Mouse (Mus musculus): ENCODE measurements at regions not wholly inside any gene's neighbourhood (a gene's known extent, or its start where the extent isn't known, plus 50 kb on each side); places are given as distances from the start of the nearest gene placed in this dataset.

DNA sequence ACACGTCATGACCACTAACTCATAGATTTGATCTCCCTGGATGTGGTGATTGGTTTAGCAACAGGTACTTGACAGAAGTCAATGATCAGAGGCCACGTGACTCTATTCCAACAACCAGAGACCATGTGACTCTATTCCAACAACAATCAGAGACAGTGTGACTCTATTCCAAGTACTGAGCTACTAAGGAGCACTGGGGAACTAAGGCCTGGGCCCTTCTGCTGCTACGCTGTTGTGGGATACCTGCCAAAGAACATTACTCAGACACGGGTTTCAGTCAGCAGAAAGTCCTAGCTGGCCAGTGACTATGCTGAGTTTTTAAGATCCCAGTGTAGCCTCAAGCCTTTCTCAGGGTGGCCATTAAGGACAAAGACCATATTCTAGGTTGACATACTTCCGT, 66.3 kb upstream of the Smndc1 start:
- Histone ChIP-seq H3K36me3 (ENCODE audit: control insufficient read depth in 1 of 2, insufficient read depth in 2 of 2, low read length in 2 of 2) (peaks cover 0 to 3% of the 10 kb centered on the region in 2 experiments; a peak in 1 of 4 replicates), H3K27ac (ENCODE audit: control insufficient read depth, low read depth, low read length) (no peak overlapping the region), H3K4me1 (ENCODE audit: control insufficient read depth in 1 of 2, insufficient read depth in 2 of 2, low read length in 2 of 2) (0 out of 4 replicates have a peak, but pooled peaks cover 0 to 8% of the 10 kb centered on the region in 2 experiments), H3K79me2 (ENCODE audit: control insufficient read depth, insufficient read depth, low read length, poor library complexity) (no peaks in the 10 kb centered on the region), H3K27me3 (ENCODE audit: control insufficient read depth in 1 of 2, insufficient read depth in 2 of 2, low read length in 2 of 2) (no peaks in the 10 kb centered on the region; a peak in 1 of 4 replicates), H3K9ac (ENCODE audit: control insufficient read depth, low read depth, low read length, poor library complexity, severe bottlenecking) (no peak overlapping the region), H3K4me3 (ENCODE audit: control insufficient read depth in 1 of 2, insufficient read depth in 1 of 2, low read depth in 2 of 2, low read length in 2 of 2) (no peak overlapping the region), H3K9me3 (replicated peaks; ENCODE audit: insufficient read depth, low read length) (no peaks in the 10 kb centered on the region)
- DNase-seq (ENCODE audit: low read depth, low spot score) = no peak
- no peak for TF ChIP-seq MAFK (IDR thresholded peaks at IDR 0.05; ENCODE audit: borderline replicate concordance, low read depth, low read length)
- TF ChIP-seq MXI1 (IDR thresholded peaks at IDR 0.05; ENCODE audit: low read depth, low read length) = no peak
- no peak for TF ChIP-seq ELF1 (IDR thresholded peaks at IDR 0.05; ENCODE audit: low read depth, low read length)
- TF ChIP-seq GABPA (IDR thresholded peaks at IDR 0.05; ENCODE audit: low read depth, low read length) = no peak
- peak; percentile 28; the same call in 1 of the 2 replicates for TF ChIP-seq USF1 (IDR thresholded peaks at IDR 0.05; ENCODE audit: low read depth, low read length)
- TF ChIP-seq MAX (IDR thresholded peaks at IDR 0.05; ENCODE audit: low read length) = 0 out of 2 replicates have a peak, but pooled peaks have one; percentile 20
- no peak for TF ChIP-seq SMC3 (IDR thresholded peaks at IDR 0.05; ENCODE audit: low read depth, low read length)

DNA sequence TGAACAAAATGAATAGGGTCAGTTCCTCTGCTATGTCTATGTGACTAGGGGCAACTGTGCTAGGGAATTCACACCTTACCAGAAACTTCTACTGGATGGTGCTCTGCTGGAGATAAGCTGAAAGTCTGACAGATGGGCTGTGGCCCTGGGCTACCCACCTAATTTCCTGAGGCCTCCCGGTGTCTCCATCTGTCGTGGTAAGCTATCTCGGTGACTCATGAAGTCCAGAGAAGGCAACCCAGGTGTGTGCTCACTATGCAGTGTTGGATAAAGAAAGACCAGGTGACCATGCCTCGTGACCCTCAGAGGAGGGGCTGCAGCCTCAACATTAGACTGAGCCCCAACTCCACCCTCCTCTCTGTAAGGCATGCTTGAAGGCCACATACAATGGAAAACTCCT, 64.2 kb upstream of the Smndc1 start:
- no peak for TF ChIP-seq HCFC1 (IDR thresholded peaks at IDR 0.05; ENCODE audit: low read depth, low read length)
- no peak for TF ChIP-seq JUND (IDR thresholded peaks at IDR 0.05; ENCODE audit: low read depth, low read length)
- no peak for TF ChIP-seq NELFE (IDR thresholded peaks at IDR 0.05; ENCODE audit: low read depth, low read length)
- no peak for TF ChIP-seq SIN3A (IDR thresholded peaks at IDR 0.05; ENCODE audit: low read length)
- TF ChIP-seq CHD1 (IDR thresholded peaks at IDR 0.05; ENCODE audit: low read depth, low read length) = no peak
- no peak for TF ChIP-seq NRF1 (IDR thresholded peaks at IDR 0.05; ENCODE audit: insufficient read depth, low read depth, low read length, poor library complexity, severe bottlenecking)
- no peak for TF ChIP-seq UBTF (IDR thresholded peaks at IDR 0.05; ENCODE audit: borderline replicate concordance, insufficient read depth, low read depth, low read length)
- no peak for TF ChIP-seq GATA1 (IDR thresholded peaks at IDR 0.05; ENCODE audit: low read depth, low read length)
- no peak for TF ChIP-seq TBP (IDR thresholded peaks at IDR 0.05; ENCODE audit: low read depth, low read length)
- TF ChIP-seq ZMIZ1 (IDR thresholded peaks at IDR 0.05; ENCODE audit: low read depth, low read length) = no peak
- no peak for TF ChIP-seq POLR2AphosphoS2 (IDR thresholded peaks at IDR 0.05; ENCODE audit: low read length)
- Histone ChIP-seq H3K27me3 (ENCODE audit: control insufficient read depth in 1 of 2, insufficient read depth in 2 of 2, low read length in 2 of 2) (peaks cover 0 to 2% of the 10 kb centered on the region in 2 experiments; a peak in 2 of 4 replicates), H3K9ac (ENCODE audit: control insufficient read depth, low read depth, low read length, poor library complexity, severe bottlenecking) (no peak overlapping the region), H3K79me2 (ENCODE audit: control insufficient read depth, insufficient read depth, low read length, poor library complexity) (no peaks in the 10 kb centered on the region), H3K9me3 (replicated peaks; ENCODE audit: insufficient read depth, low read length) (no peaks in the 10 kb centered on the region), H3K27ac (ENCODE audit: control insufficient read depth, low read depth, low read length) (no peak overlapping the region), H3K4me3 (ENCODE audit: control insufficient read depth in 1 of 2, insufficient read depth in 1 of 2, low read depth in 2 of 2, low read length in 2 of 2) (no peak overlapping the region), H3K4me1 (ENCODE audit: control insufficient read depth in 1 of 2, insufficient read depth in 2 of 2, low read length in 2 of 2) (no peaks in the 10 kb centered on the region), H3K36me3 (ENCODE audit: control insufficient read depth in 1 of 2, insufficient read depth in 2 of 2, low read length in 2 of 2) (no peaks in the 10 kb centered on the region)
- no peak for DNase-seq (ENCODE audit: low read depth, low spot score)
